Mouse (Mus musculus) right cerebral cortex, adult 2 months (tissue): Measurements from ENCODE around the gene Sh3bgrl.

Experiments used
- DNase-seq, 2 experiments: peaks; one replicate each; pipeline ENCODE4 v3.0.0; 2021 to 2022; ENCODE audit warnings: low spot score in 2 of 2

Sh3bgrl gene

GRCm38 (mm10) chrX:109238163-109238562, 143.0 kb downstream of the Sh3bgrl start:
- no peak for DNase-seq
